Mouse (Mus musculus) frontal cortex, postnatal 10 days (tissue): ENCODE measurements around the gene Psmc1.
A peak's percentile ranks its signal among the peaks of the same experiment; 100 is the strongest.

Experiments
- DNase-seq, 2 experiments: peaks; one replicate each; pipeline ENCODE4 v3.0.0; 2022; ENCODE audit warnings: low spot score in 2 of 2, mixed read lengths in 1 of 2

Gene Psmc1

GRCm38 (mm10) chr12:100109986-100110696, at the start of gene Psmc1:
Gene Psmc1 (plus strand): TSS chr12:100110154.
- DNase-seq: peak; percentile 74 to 78

GRCm38 (mm10) chr12:100061071-100061470, 48.9 kb upstream of the Psmc1 start:
- DNase-seq: no peak

DNA sequence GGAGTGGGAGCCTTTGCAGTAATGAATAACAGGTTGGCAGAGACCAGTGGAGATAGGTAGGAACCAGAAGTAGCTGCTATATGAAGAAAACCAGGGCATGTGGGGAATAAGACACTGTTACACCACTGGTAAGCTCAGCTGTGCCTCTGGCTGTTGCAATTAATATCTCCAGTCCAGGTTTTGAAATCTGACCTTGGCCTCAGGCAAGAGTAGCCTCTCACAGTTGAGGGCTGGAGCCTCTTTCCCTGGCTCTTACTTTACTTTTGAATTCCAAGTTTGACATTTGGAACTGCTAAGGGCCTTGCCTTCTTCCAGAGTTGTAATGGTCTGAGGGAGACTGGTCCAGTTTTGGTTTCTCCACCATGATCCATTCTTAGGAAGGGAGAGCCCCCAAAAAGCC, 48.1 kb upstream of the Psmc1 start:
- no peak for DNase-seq

DNA sequence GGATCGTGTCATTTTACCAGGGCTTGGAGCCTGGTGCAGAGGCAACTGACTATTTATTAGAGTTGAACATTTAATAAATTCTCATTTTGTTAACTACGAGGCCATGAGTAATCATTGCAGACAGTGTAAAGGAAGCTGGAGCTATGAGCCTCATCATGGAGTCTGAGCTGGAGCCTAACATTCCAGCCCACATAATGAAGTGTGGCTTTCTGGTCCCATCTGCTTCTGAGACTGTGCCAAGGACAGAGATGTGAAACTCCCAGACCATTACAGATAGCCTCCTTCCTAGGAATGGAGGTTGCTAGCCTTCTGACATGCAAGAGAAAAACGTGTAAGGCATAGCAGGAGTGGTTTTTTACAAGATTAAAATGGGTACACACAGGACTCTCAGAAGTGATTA, 47.4 kb upstream of the Psmc1 start:
- DNase-seq: no peak

GRCm38 (mm10) chr12:100065109-100065508, 44.8 kb upstream of the Psmc1 start:
- DNase-seq: no peak

GRCm38 (mm10) chr12:100067477-100067876, 42.5 kb upstream of the Psmc1 start:
- DNase-seq: no peak

DNA sequence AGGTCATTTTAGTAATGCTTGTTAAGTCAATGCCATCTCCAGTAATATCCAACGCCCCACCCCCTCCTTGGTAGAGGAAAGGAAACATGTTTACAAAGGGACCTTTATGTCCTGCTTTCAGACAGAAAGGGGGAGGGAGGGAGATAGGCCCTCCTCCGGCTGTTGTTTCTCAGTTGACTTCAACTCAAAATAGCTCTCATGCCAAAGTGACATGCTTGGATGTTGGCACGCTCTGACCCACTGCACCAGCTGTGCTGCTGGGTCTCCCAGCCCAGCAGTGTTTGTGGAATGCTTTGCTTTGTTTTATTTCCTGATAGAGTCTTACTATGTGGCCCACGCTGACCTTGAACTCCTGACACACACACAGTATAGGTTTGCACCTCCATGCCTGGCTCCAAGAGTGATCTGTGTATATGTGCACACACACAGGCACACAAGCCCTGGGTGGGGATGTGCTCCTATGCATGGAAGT, 36.7 kb upstream of the Psmc1 start:
- no peak for DNase-seq

DNA sequence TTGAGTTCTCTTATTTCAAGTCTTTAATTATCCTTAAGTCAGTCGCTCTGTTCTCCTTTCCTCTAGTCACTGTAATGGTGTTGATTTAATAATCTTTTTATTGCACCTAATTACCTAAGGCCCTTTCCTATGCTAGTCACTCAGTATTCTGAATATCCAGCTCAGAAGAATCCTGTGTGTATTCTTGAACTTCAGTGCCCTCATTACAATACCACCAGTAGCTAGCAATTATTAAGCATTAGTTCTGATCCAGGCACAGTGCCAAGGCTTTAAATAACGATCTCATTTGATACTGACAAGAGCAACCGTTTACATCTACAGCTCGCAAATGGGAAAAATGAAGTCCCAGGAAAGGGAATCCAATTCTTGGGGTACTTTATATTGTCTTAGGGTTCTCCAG, 34.2 kb upstream of the Psmc1 start:
- no peak for DNase-seq

DNA sequence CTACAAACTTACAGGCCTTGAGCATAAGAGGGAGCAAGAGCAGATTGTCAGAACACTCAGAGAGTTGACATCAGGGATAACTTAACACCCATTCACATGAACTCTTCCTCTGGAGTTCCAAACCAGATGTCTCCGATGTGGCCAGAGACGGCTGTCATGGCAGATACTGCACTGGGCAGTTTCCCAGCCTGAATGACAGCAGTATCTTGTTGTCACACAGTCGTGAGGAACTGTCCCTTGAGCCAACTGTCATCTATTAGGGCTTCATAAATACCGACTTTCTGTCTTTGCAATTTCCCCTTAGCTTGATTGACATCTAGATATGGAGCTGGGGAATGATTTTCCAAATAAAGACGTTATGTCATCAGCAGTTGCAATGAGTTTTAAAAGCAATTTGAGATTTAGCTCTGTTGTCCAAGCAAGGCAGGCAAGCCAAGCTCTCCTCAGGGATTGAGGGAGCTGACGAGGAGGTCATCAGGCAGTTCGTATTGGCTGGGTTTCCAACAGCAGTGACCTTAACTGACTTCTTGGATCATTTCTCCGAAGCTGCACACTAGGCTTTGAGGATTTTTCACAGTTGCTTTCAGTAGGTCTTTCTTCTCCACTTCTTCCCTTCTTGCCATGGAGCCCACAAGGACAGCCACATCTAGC, 30.2 kb upstream of the Psmc1 start:
- no peak for DNase-seq

DNA sequence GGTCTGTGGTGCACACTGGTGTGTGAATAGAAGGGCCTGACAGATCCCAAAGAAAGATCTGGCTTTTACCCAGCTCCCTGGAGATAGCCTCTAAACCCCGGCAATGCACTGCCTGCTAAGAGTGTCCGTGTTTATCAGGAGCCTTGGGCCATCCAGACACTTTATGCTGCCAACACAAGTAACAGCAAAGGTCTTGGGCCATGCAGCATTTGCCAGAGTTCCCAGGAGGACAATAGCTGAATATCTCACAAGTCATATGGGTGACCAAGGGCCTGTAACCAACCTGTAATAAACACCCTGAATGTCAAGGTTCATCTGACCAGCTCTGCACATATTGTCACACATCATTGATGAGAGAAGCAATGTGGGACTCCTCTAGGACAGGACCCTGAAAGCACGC, 21.9 kb upstream of the Psmc1 start:
- no peak for DNase-seq

DNA sequence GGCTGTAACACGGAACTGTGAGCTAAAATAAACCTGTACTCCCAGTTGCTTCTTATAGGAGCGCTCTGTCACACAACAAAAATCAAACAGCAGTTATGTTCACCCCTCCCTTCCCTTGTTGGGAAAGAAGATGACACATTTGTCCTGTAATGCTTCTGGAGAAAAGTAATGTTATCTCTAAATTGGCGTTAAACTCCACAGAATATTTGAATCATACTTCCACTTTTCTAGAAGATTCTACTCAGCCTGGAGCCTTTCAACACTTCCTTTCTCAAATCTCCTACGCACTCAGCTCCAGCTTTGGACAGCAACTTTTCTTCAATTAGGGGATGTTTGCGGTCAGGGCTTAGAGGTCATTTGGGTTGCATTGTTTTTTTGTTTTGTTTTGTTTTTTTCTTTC, 20.7 kb upstream of the Psmc1 start:
- DNase-seq: no peak

DNA sequence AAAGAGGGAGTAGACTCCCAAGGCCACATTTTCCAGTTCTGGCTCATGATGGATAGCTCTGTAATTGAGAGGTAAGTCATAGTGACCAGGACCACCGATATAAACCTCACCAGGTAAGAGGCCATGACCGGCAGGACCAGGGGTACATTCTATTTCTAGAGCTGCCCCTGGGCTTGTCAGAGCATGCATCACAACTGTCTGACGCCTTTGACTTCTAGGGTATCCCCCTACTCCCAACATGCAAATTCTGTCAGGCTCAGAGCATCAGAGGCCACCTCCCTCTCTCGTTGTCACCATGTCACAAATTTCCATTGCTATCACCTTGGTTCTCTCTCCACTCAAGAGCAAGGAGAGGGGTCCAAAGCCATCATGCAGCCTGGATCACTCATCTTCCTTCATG, 19.2 kb upstream of the Psmc1 start:
- DNase-seq: no peak

- no peak for DNase-seq
Measured at GRCm38 (mm10) chr12:100093046-100093445, 16.9 kb upstream of the Psmc1 start.

- DNase-seq: no peak
Measured at GRCm38 (mm10) chr12:100099971-100100706, 9.8 kb upstream of the Psmc1 start.

DNA sequence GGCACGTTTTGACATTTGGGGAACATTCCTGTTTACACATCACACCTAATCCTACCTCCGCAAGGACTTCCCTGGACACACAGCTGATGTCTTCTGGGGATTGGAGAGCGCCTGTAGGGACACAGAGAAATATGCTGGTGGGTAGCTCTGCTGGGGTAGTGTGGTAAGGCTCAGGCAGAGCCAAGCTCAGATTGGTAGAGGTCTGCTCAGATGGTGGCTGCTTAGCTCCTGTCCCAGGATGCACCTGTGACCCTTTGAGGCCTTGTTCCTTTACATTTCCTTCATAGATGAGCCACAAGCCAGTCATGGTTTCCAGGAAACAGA, 9.3 kb upstream of the Psmc1 start:
- DNase-seq: no peak

GRCm38 (mm10) chr12:100101651-100102050, 8.3 kb upstream of the Psmc1 start:
- no peak for DNase-seq

GRCm38 (mm10) chr12:100104530-100104929, 5.4 kb upstream of the Psmc1 start:
- no peak for DNase-seq

DNA sequence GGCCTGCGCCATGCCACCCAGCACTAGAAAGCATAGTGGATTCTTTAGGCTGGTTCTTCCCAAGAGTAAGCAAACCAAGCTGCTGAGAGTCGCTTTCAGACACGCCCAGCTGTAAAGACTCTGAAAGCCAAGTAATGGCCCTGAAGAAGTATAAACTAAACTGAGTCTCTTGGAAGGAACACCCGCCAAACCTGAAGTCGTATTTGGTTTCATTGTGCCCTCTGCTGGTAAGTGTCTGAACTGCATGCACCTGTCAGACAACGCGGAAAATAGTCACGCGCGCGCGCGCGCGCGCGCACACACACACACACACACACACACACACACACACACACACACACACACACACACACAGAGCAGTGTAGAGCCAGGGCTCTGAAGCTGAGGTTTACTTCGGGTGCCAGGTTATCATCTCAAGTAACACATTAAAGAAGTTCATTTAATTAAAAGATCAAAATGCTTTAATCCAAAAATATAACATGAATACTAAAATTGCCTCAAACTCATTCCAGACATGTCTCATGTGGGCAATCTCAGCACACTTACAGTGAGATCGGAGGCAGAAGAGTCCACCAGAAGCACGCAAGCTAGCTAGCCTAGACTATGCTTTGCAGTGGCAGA, 3.6 kb upstream of the Psmc1 start:
- DNase-seq: peak in 1 of 2 experiments; percentile 75

DNA sequence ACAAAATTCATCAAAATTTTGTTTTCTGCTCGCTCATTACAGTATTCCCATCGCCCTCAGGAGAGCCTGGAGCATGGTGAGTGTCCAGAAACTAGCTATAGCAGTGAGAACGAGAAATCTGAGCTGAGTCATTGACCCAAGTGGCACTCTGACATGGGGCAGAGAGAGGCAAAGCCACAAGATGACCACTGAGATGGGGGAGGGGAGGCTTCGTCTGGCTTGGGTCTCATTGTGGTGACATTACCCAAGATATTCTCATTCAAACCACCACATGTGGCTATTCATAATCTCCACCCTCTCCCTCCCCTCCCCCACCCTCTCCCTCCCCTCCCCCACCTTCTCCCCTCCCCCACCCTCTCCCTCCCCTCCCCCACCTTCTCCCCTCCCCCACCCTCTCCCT, 2.5 kb upstream of the Psmc1 start:
- DNase-seq: no peak

GRCm38 (mm10) chr12:100115982-100116381, 6.0 kb downstream of the Psmc1 start:
- DNase-seq: no peak

DNA sequence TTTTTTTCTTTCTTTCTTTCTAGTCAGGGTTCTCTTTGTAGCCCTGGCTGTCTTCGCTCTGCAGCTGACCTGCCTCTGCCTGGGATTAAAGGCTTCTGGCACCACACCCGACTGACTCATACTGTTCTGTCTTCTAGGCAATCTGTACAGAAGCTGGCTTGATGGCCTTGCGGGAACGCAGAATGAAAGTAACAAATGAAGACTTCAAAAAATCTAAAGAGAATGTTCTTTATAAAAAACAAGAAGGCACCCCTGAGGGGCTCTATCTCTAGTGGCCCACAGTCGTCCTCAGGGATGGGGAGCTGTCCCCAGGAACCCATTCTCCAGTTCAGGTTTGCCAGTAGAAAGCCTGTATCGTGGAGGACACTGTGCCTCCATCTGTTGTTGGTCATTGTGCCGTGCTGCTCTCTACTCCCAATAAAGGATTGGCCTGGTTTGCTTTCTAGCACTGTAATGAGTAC, 13.0 kb downstream of the Psmc1 start:
- no peak for DNase-seq

DNA sequence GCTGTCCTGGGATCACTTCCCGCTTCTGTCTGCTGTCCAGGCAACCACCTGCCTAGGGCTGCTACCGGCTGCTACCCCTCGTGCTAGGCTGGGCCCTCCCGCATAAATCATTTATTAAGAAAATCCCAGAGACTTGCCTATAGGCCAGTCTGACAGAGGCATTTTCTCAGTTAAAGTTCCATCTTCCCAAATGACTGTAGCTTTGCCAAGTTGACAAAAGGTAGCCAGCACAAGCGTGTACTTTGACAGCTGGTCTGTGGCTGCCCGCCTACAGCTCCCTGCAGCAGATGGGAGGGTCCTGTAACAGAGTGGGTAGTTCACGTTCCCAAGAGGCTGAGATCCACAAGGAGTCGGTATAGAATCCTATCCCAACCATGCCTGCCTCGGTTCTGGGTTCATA, 13.5 kb downstream of the Psmc1 start:
- no peak for DNase-seq
